Mouse (Mus musculus) activated CD4-positive, CD25-positive, alpha-beta regulatory T cell, adult 4 months (primary cell): ENCODE data around the gene Tyrp1. TPM values are rescaled to one million over a fixed set of nuclear protein-coding genes. Genes with fewer than 3 reads are reported as not detected.

ENCODE experiments used
- ATAC-seq: one replicate; pipeline ENCODE4 v1.8.0; 2017
- polyA plus RNA-seq, 2 experiments: library from polyadenylated mRNA; unstranded; fragments of 100-300 nt; shearing (Covaris generic); gene quantifications; one replicate each; pipeline ENCODE4 v1.2.1; 2017

Tyrp1 gene
- not detected for polyA plus RNA-seq

DNA sequence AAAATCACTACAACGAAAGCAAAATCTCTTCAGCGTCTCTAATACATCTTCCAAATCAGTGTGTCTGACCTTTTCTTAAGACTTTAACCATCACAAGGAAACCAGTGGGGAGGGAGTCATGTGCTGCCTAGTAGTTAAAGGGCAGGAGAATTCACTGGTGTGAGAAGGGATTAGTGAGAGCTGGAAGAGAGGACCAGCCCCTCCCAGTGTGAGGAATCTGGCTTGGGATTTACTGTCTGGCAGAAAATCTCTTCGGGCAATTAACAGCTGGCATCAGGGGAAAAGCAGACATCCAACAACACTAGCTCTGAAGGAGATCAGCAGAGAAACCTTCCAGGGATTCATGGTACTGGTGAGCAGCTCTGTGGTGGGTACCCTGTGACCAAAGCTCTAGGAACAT is at the start of gene Tyrp1:
Gene Tyrp1, plus strand, starts transcription at position 74 of the 400 bp plus-strand sequence.
- ATAC-seq, result no peak

DNA sequence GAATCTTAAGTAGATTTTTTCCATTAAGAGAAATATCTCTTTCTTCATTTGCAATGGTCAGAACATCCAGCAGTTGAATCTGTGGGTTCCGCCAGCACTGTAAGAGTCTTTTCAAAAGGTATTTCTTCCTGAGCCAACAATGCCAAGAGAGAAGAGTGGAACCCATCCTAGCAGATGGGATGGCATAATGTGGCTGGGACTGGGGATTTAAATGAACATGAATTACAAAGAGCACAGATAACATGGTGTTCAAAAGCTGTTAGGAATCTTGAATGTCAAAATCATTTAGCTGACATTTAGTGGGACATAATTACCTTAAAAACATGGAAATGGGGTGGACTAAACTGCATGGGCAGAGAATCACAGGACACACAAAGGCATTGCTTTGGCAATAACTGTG is 45.6 kb upstream of the Tyrp1 start:
- no peak for ATAC-seq

DNA sequence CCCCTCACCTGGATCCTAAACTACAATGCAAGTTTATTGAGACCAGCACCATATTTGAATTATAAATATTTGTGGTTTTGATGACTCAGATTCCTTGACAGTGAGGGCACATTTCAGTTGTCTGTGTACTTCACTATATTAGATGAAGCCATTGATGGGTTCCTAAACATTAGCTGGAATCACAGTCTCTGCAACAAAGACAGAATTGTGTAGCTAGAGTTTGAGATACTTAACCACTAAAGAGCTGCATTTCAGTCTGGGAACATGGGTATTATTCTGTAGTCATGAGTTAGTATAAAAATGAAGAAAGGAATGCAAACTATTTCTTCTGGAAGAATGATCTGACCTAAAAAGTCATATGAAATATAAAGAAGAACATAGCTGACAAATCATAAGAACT is 14.4 kb upstream of the Tyrp1 start:
- no peak for ATAC-seq

DNA sequence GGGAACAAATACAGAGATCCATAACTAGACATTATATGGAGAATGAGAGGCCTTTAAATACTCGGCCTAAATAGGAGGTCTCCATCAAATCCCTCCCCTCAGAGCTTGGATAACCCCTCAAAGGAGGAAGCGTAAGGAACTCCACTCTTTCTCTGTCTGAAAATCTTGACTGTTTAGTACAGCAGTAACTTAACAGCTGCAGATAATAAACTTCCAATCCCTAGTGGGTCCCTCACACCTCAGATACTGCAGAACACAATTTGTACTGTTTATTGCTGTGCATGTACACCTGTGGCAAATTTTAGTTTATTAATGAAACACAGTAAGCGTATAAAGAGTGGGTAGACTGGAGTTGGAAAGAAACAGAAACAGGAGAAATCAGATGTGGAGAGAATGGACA is 12.0 kb upstream of the Tyrp1 start:
- ATAC-seq, result no peak

DNA sequence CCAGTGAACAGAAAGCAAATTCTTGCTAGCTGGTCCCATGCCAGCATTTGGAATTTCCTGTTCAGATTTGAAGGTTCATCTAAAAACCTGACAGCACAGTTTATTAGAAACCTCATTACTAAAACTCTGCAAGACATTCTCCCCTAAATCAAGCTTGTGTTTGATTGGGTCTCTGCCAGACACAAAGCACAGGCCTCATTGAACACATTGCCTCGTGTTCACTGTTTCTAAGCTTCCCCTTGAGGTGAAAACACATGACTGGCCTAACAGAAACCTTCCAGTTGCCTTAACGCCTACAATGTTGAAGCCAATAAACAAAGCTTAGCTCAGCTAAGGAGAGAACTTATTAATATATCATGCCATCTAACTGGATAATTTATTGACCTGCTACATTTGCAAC is 5.7 kb upstream of the Tyrp1 start:
- no peak for ATAC-seq

DNA sequence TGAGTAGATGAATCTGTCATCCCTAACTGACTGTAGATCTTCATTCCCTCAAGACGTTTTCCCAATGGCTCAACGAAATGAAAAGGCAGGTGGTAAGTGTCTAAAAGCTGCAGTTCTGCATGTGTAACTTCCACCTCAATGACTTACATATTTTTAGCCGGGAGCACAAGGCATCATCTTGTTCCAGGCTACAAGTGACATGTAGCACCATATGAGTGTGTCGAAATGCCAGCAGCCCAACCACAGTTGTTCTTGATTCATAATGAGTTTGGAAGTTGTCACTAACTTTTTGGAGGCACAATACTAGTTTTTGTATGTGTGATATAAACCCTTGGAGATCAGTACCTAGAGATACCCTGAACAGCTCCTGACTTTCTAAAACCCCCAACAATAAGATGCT is 5.4 kb downstream of the Tyrp1 start:
- ATAC-seq, result no peak

DNA sequence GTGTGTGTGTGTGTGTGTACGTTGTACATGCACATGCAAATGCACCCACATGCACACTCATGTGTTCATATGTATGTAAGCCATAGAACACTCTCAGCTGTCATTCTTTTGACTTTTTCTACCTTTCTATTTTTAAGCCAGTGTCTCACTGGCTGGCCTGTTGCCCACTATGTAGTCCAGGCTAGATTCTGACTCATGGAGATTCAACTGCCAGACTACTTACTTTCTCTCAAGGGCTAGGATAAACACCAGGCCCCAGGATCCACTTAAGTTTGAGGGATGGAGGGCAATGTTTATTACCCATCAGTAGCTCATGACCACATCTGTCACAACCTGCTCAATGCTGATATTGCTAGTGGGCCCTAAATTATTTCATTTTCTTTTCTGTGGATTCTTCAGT is 8.1 kb downstream of the Tyrp1 start:
- no peak for ATAC-seq

DNA sequence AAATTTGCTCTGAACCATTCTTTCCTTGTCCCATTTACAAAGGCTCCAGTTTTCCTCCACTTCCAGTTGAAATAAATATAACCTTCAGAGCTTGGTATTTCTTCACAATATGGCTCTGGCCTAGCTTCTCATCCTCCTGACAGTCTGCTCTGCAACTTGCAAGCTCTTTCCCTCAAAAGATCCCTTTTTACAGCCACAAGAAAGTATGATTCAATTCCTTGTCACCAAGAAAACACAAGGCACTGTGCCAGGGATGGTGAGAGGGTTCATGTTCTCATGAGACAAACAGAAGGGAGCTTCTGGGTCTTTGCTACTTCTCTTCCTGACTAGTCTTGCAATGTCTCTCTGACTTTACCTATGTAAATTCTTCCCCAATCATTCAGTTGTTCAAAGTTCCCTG is 9.8 kb downstream of the Tyrp1 start:
- no peak for ATAC-seq

DNA sequence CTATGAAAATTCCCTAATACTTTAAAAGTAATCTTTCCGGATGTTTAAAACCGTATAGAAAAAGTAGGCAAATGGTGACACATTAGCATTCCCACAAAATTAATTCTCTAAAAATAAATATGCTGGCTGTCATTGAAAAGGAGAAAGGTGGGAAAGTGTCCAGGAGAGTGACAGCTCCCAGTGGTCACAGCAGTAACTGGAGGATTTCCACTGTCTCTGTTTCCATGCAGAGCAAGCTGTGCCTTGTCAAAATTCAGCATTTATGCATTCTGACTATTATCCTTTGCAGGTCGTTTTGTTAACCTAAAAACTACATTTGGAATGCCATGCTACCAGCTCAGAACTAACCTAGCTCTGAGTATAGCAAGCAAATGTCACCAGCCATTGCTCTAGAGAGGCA is 12.1 kb downstream of the Tyrp1 start:
- no peak for ATAC-seq

DNA sequence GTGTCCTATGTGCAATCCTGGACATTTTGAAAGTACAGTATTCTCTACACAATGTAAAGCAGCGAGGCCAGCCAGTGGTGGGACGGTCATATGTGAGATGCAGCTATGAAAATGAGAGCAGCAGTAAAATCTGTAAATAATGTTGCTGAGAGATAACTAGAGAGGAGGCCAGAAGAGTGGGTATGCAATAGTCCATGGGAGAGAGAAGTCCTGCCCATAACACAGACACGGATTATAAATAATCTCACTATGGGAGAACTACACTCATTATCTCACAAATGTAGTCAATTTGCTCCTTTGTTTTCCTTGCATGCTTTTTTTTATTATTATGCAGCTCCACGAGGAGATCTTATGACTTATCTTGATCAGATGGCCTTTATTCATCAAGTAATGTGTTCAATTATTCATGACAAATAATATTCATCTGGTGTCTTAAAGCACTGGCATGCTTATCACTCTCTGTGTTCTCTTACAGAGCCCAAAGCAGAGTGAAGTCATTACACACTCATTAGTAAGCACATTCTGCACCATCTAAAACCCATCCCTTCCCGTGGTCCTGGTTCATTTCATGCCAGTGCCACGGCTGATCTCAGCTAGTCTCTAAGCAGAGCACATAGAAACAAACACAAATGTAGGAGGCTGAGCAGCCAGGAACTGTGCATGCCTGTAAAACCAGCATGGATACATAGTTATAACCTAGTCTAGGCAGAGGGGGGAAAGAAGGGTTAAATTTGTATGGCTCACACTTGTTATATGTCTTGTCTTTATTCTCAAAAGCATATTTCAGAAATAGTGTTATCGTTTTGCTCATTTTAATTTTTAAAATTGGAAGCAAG is 18.9 kb downstream of the Tyrp1 start:
- no peak for ATAC-seq

DNA sequence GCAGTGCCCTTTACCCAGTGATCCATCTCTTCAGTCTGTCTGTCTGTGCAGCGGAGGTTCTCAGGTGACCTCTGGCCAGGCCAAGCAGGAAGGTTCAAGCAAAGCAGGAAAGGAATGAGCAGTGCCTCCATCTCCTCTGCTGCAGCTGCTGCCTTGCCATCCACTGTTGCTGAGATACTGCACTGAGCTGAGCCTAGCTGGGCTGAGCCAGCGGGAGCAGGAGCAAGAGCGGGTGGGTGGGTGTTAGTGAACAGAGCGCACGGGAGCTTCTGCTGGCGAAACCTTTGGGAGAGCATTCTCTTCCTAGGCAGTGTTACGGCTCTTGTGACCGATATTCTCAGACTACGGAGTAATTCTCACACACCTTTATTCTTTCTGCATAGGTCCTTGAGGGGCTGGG is 21.6 kb downstream of the Tyrp1 start:
- no peak for ATAC-seq

DNA sequence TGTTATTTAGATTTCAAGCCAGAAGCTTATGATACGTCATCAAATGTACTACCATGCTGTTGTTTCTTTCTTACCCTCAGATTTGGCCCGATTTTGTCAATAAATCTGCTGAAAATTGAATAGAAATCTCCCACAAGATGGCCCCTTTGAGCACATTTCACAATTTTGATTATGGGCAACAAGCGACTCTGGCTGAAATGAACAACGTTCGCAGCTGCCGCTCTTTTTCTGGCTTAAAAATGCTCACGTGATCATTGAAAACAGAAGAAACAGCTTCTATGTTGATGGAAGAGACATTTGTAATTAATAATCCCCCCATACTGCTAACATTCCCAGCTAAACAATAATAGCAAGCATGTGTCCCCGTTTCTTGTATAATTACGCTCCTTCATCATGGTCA is 29.0 kb downstream of the Tyrp1 start:
- no peak for ATAC-seq

DNA sequence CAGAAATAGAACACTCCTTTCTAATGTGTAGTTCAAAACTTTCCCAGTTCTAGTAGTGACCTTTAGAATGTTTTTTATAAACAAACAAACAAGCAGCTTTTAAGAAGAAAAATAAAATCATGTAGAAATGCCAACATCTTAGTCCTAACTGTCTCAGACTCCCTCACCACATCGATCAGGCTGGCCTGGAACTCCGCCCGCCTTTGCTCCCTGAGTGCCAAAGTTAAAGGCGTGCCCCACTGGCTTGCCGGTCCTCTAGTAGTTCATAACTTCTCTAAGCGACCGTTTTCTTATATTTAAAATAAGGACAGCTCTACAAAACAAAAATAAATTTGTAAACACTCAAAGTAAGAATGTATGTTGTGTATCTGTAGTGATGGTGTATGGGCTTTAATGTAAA is 30.0 kb downstream of the Tyrp1 start:
- no peak for ATAC-seq

DNA sequence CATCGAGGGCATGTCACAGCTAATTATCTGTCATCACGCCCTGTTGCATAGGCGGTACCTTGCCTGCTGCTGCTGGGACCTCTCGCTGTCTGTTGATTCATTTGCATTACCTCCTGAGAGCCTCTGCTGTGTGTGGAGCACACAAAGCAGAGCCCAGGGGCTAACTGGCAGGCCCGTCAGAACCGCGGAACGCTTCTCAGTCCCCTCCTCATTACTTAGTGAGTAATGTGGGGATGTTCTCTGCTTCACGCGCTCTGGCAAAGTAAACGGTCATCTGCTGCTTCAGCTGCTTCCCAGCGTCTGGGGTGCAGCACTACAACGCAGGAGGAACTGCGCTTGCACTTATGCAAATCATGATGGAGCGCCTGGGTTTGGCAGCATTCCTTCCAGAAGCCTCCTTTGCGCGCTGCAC is 30.6 kb downstream of the Tyrp1 start:
- no peak for ATAC-seq

DNA sequence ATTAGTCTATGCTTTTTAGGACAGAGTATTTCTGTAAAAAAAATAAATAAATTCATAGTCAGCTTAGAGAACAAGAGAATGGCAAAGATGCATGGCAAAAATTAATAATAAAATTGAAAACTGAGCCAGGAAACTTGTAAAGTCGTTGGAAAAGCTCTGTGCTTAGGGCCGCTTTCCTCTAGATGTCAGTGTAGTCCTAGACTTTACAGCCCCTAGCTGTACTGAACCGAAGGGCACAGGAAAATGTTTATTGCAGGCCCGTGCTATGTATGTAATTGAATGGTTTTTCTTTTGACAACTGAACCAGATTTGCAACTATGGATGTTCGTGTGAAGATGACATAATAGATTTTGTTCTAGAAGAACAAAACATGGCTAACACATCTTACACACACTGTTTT is 32.1 kb downstream of the Tyrp1 start:
- ATAC-seq, result no peak

DNA sequence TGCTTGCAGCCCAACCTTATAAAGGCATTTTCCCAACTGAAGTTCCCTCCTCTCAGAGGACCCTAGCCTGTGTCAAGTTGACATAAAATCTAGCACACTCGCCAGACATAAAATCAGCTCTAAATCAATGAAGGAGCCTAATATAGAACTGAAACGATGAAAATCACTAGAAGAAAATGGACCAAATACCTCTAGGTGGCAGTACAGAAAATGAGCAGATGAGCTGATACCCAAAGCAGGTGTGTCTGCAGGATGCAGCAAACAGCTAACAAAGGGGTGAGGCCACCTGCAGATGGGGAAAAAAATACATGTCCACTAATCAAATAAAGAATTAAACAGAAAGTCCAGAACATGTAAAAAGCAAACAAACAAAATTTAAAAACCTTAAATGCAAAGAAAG is 35.7 kb downstream of the Tyrp1 start:
- no peak for ATAC-seq

DNA sequence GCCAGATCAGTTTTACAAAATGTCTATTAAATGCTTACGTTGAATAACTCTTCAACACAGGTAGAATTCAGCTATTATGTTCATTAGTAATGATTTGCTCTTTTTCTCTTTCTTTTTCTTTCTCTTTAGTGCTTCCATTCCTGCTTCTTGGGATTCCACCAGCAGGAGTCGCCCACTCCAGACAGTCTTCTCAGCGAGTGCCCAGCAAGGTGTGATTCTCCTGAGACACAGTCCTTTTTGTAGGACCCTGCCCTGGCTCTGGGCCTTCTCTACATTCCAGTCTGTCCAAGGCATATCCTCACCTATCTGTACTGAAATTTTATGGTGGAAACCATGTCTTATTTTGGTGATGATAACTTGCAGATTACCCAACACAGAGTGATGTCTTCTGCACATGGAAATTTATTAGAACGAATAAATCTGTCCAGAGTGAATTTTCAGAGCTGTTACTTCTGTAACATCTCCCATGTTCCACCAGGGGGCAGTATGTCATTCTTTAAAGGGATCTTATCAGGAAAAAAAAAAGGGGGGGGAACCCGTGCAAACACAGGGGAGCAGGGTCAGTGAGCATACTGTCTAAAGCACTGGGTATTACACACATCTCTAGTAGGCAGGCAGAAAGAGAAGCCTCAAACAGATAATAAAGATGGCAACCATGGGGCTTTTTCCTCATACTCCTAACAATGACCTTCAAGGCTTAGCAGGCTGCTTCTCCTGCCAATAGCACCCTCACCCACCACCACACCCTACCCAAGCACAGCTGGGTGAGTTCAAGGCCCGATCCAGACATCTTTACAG is 39.1 kb downstream of the Tyrp1 start:
- ATAC-seq, result no peak

DNA sequence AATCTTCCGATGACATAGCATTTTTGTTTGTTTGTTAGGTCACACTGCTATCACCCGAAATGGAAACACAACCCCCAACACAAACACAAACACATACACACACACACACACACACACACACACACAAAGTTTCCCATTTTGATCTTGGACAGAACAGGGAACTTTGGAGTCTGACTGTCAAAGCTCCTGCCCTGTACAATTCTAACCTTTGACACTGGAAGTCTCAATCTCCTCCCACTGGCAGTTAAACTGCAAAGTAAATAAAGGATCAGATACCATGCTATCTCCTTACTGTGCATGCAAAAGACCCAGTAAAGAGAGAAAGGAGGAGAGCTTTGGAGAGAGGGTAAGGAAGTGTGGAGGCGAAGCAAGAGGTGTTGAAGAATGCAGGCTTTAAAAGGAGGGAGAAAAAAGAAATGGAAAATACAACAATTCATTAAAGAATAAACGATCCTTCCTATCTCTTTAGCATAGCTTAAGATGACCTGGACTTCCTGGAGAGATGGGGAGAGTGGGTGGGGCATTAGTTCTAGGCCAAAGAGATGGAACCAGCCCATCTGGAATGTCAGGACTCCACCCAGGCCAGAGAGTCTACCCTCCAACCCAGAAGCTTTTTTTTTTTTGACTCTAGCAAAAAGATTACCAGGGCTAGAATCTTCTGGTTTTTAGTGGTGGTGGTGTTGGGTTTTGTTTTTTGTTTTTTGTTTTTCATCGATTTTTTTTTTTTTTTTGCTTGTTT is 40.4 kb downstream of the Tyrp1 start:
- no peak for ATAC-seq

DNA sequence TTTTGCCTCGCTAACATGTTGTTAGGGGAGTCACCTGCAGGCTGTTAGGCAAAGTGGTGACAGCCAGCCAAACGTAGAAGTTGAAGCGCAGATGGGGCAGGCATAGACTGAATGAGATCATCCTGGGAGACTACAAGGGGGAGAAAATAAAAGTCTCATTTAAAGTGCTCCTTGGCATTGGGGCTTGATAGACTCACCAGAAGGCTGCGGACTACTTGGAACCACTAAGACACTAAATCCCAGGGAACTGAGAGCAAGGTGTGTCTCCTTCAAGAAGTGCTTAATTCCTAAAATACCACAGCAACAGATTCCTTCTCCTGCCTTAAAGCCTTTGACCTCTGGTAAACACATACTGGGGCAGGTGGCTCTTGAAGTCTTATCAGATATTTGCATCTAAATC is 41.1 kb downstream of the Tyrp1 start:
- no peak for ATAC-seq

DNA sequence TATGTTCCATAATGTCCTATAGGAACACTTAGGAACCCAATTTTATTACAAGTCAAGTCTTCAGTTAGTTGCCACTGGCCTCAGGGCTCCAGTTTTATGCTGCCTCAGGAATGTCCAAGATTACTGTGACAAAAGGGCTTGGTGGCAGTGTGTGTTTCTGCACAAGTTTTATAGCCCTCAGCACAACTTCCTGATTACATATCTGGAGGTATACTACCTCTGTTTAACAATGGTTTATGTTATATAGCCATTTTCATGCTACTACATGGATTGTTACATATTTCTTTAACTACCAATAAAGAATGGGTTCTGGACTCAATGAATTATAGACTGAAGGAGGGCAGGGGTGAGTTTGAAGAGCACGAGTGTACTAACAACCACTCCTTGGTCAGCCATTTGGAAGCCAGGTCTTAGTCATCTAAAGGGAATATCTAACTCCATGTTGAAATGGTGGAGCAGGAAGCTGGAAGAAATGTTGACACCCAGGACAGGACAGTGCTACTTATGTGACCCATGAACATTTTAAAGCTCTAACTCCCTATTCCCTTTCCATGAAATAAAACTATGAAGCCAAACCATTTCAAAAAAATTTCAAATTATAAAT is 48.2 kb downstream of the Tyrp1 start:
- no peak for ATAC-seq

DNA sequence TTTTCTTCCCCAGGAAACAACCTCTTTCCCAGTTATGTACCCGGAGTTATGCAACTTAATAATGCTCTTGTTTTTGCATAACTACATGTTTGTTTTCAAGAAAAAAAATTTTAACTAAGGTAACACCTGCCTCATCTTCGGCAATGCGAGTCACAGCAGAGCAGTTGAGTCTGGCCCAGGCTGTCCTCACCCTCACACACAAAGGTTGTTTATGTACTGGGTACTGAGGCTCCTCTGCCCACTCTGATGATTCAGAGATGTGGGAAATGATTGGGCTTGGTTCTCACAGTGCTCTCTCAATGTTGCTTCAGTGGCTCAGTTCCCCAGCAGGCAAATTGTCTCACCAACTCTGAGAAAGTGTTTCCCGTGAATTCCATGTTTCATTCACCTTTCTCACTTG is 52.7 kb downstream of the Tyrp1 start:
- no peak for ATAC-seq

DNA sequence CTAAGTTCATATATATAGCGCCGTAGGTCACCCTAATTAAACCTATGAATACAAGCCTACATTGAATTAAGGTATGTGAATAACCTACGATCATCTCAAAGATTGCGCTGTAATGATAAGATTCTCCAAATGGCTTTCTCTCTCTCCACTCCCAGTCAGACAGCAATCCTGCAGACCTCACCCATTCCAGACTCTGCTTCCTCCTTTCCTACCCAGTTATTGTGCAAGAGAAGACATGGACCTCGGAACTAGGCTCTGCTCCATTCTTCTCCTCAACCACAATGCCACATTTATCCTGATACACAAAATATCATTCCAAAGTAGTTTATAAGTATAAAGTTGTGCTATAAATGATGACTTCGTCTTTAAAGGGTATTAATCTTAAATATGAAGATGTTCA is 57.1 kb downstream of the Tyrp1 start:
- no peak for ATAC-seq

DNA sequence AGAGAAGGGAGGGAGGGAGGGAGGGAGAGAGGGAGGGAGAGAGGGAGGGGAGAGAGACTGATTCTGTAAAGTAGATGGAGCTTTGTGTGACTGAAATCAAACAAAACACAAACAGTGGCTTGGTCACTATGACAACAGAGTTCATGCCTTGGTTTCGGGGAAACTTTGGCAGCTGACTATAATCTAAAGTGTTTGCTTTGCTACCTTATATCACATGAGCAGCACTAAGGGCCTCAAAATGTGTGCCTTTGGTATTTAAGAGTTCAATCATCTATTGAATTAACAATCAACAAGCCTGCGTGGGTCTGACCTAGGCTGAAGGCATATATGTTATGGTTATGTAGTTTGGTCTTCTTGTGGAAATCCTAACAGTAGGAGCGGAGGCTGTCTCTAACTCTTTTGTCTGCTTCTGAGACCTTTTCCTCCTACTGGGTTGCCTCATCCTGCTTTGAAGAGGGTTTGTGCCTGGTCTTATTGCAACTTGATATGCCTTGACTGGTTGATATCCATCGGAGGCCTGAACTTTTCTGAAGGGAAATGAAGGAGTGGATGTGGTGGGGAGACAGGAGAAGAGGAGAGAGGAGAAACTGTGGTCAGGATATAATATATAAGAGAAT is 61.5 kb downstream of the Tyrp1 start:
- no peak for ATAC-seq
